Mouse (Mus musculus) left cerebral cortex, adult 11 months (tissue): ENCODE results near the gene Cdk2.

ENCODE experiments used
- DNase-seq: peaks from one replicate; pipeline ENCODE4 v3.0.0; 2022; ENCODE audit warnings: low spot score

Cdk2 gene

GRCm38 (mm10) chr10:128653866-128654265, 51.0 kb downstream of the Cdk2 start:
- no peak for DNase-seq
